Mouse (Mus musculus): Measurements from ENCODE around the gene Bmpr2. TPM values are rescaled to one million over a fixed set of nuclear protein-coding genes. Genes with fewer than 3 reads are reported as not detected.

Gene Bmpr2
- total and polyA plus RNA-seq, 3 experiments, result 8.2 to 45.4 (median 40.4) TPM

- H3K4me1 ChIP-seq (ENCODE audit: control insufficient read depth, insufficient read depth, low read length), result peaks cover 13% of the 10 kb centered on the region
- no peak overlapping the region for H3K4me3 ChIP-seq
- H3K79me2 ChIP-seq (replicated peaks; ENCODE audit: control insufficient read depth, insufficient read depth, low read length), result no peaks in the 10 kb centered on the region
- TF ChIP-seq POLR2A (IDR thresholded peaks at IDR 0.05; ENCODE audit: insufficient read depth, low read depth, low read length) (no peak), CTCF (IDR thresholded peaks at IDR 0.05) (no peak), EP300 (IDR thresholded peaks at IDR 0.05; ENCODE audit: insufficient read depth, low read depth, low read length) (no peak)
- no peak overlapping the region for H3K9ac ChIP-seq (ENCODE audit: low read depth, low read length)
- intact Hi-C loops (cut with DNase I), result no loop called here
- peak overlapping the region; percentile 86 for H3K27ac ChIP-seq
- WGBS, result 87% methylated on average over 5 of the region's 5 CpGs
- peaks cover 2% of the 10 kb centered on the region; the same call in 1 of the 2 replicates for H3K36me3 ChIP-seq (ENCODE audit: control insufficient read depth, insufficient read depth, low read length)
- H3K27me3 ChIP-seq (ENCODE audit: control insufficient read depth, insufficient read depth, low read length), result no peaks in the 10 kb centered on the region
- DNase-seq, result no peak
Observed at GRCm38 (mm10) chr1:59901082-59901876, 138.1 kb downstream of the Bmpr2 start.

GRCm38 (mm10) chr1:59902634-59903033 lies 139.4 kb downstream of the Bmpr2 start:
- peak; percentile 41; the same call in 1 of the 2 replicates for TF ChIP-seq POLR2A (IDR thresholded peaks at IDR 0.05; ENCODE audit: insufficient read depth, low read depth, low read length)
- TF ChIP-seq CTCF (IDR thresholded peaks at IDR 0.05), result no peak
- peak; percentile 98 for TF ChIP-seq EP300 (IDR thresholded peaks at IDR 0.05; ENCODE audit: insufficient read depth, low read depth, low read length)
- H3K4me1 ChIP-seq (ENCODE audit: control insufficient read depth, insufficient read depth, low read length), result peaks cover 16% of the 10 kb centered on the region
- no peaks in the 10 kb centered on the region for H3K27me3 ChIP-seq (ENCODE audit: control insufficient read depth, insufficient read depth, low read length)
- no peak overlapping the region for H3K9ac ChIP-seq (ENCODE audit: low read depth, low read length)
- WGBS, result 33% methylated on average over 3 of the region's 3 CpGs
- H3K27ac ChIP-seq, result peak overlapping the region; percentile 86
- intact Hi-C loops (cut with DNase I), result no loop called here
- no peaks in the 10 kb centered on the region for H3K79me2 ChIP-seq (replicated peaks; ENCODE audit: control insufficient read depth, insufficient read depth, low read length)
- H3K36me3 ChIP-seq (ENCODE audit: control insufficient read depth, insufficient read depth, low read length), result peaks cover 2% of the 10 kb centered on the region; the same call in 1 of the 2 replicates
- H3K4me3 ChIP-seq, result no peak overlapping the region; the same call in 1 of the 2 replicates
- peak in 1 of 2 experiments; percentile 58 for DNase-seq

DNA sequence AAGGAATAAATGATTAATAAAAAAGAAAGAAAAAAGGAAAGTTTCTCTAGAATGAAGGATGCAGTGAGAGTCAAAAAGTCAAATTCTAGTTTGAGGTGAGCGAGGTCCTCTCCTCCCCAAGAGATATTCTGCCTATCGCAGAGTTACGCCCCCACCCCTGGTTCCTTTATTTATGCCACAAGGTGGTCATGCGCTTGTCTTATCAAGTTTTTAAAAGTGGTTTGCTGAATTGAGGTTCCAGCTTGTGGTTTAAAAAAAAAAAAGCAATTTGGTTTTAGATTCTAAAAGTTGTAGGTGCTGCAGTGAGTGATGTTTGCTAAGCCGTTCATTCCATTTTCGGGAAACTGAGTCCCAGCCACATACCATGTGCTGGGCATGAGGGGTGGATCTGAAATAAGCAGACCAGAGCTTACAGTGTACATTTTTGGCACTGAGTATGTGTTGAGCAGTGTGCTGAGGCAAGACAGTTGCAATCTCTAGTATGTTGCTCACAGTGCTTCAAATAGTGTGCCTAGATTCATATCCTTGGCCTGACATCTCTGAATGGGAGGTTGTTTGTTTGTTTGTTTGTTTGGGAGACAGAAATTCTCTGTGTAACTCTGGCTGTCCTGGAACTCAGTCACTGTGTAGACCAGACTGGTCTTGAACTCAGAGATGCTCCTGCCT lies 141.6 kb downstream of the Bmpr2 start:
- H3K4me3 ChIP-seq, result no peak overlapping the region
- peaks cover 15% of the 10 kb centered on the region for H3K4me1 ChIP-seq (ENCODE audit: control insufficient read depth, insufficient read depth, low read length)
- intact Hi-C loops (cut with DNase I), result no loop called here
- TF ChIP-seq CTCF (IDR thresholded peaks at IDR 0.05) (no peak), EP300 (IDR thresholded peaks at IDR 0.05; ENCODE audit: insufficient read depth, low read depth, low read length) (no peak), POLR2A (IDR thresholded peaks at IDR 0.05; ENCODE audit: insufficient read depth, low read depth, low read length) (no peak)
- DNase-seq, result no peak
- H3K79me2 ChIP-seq (replicated peaks; ENCODE audit: control insufficient read depth, insufficient read depth, low read length), result no peaks in the 10 kb centered on the region
- WGBS, result 96% methylated on average over 6 of the region's 6 CpGs
- H3K36me3 ChIP-seq (ENCODE audit: control insufficient read depth, insufficient read depth, low read length), result peaks cover 4% of the 10 kb centered on the region; the same call in 1 of the 2 replicates
- H3K9ac ChIP-seq (ENCODE audit: low read depth, low read length), result no peak overlapping the region
- no peaks in the 10 kb centered on the region for H3K27me3 ChIP-seq (ENCODE audit: control insufficient read depth, insufficient read depth, low read length)
- H3K27ac ChIP-seq, result no peak overlapping the region

- Histone ChIP-seq H3K4me3 (no peak overlapping the region), H3K4me1 (ENCODE audit: control insufficient read depth, insufficient read depth, low read length) (peaks cover 15% of the 10 kb centered on the region), H3K27me3 (ENCODE audit: control insufficient read depth, insufficient read depth, low read length) (no peaks in the 10 kb centered on the region), H3K9ac (ENCODE audit: low read depth, low read length) (no peak overlapping the region), H3K27ac (no peak overlapping the region), H3K36me3 (ENCODE audit: control insufficient read depth, insufficient read depth, low read length) (peaks cover 4% of the 10 kb centered on the region; the same call in 1 of the 2 replicates), H3K79me2 (replicated peaks; ENCODE audit: control insufficient read depth, insufficient read depth, low read length) (no peaks in the 10 kb centered on the region)
- intact Hi-C loops (cut with DNase I), result no loop called here
- no peak for DNase-seq
- WGBS, result 54% methylated on average over 2 of the region's 2 CpGs
- TF ChIP-seq POLR2A (IDR thresholded peaks at IDR 0.05; ENCODE audit: insufficient read depth, low read depth, low read length) (no peak), EP300 (IDR thresholded peaks at IDR 0.05; ENCODE audit: insufficient read depth, low read depth, low read length) (no peak), CTCF (IDR thresholded peaks at IDR 0.05) (no peak)
Observed at GRCm38 (mm10) chr1:59905916-59906315, 142.7 kb downstream of the Bmpr2 start.

GRCm38 (mm10) chr1:59906819-59907521 lies 143.8 kb downstream of the Bmpr2 start:
- no peaks in the 10 kb centered on the region for H3K27me3 ChIP-seq (ENCODE audit: control insufficient read depth, insufficient read depth, low read length)
- no peak overlapping the region for H3K9ac ChIP-seq (ENCODE audit: low read depth, low read length)
- no peaks in the 10 kb centered on the region for H3K79me2 ChIP-seq (replicated peaks; ENCODE audit: control insufficient read depth, insufficient read depth, low read length)
- no peak for DNase-seq
- 81% methylated on average over 13 of the region's 13 CpGs for WGBS
- peaks cover 13% of the 10 kb centered on the region for H3K4me1 ChIP-seq (ENCODE audit: control insufficient read depth, insufficient read depth, low read length)
- peak overlapping the region; percentile 27 for H3K27ac ChIP-seq
- H3K36me3 ChIP-seq (ENCODE audit: control insufficient read depth, insufficient read depth, low read length), result peaks cover 3% of the 10 kb centered on the region; the same call in 1 of the 2 replicates
- intact Hi-C loops (cut with DNase I), result no loop called here
- no peak overlapping the region for H3K4me3 ChIP-seq
- no peak for TF ChIP-seq POLR2A (IDR thresholded peaks at IDR 0.05; ENCODE audit: insufficient read depth, low read depth, low read length)
- no peak for TF ChIP-seq CTCF (IDR thresholded peaks at IDR 0.05)
- TF ChIP-seq EP300 (IDR thresholded peaks at IDR 0.05; ENCODE audit: insufficient read depth, low read depth, low read length), result no peak

All from heart, adult 2 months (tissue).